Mouse (Mus musculus) erythroblast, adult 5-6 weeks (primary cell): Measurements from ENCODE around the gene Heatr9. TPM values are rescaled to one million over a fixed set of nuclear protein-coding genes. Genes with fewer than 3 reads are reported as not detected.
"Not testable (repeated sequence)": the region's sequence is repeated elsewhere in the genome, so short reads cannot be mapped to it uniquely, and the experiment has no call there.

ENCODE experiments used
- ATAC-seq: replicated peaks from 2 replicates; pipeline ENCODE4 v1.8.0; 2016; ENCODE audit warnings: moderate number of reproducible peaks, mild to moderate bottlenecking, moderate TSS enrichment, inconsistent platforms; ENCODE audit not compliant: poor library complexity, low FRiP score, severe bottlenecking
- total RNA-seq, 2 experiments: library from RNA; stranded (forward) in 1 of 2; stranded (reverse) in 1 of 2; fragments of 150-400 nt in 1 of 2; fragments of 200-764, 138-1000 nt in 1 of 2; gene quantifications; 2 replicates each; pipeline versions ENCODE4 v1.2.3 to v1.2.4; 2015 to 2017; ENCODE audit warnings: low replicate concordance in 2 of 2

The Heatr9 gene
- total RNA-seq (2015; ENCODE audit: low replicate concordance) (not detected in 2 replicates), total RNA-seq (2017; ENCODE audit: low replicate concordance) (not detected in 2 replicates)

- no peak for ATAC-seq
These were observed at the start of gene Heatr9 for GRCm38 (mm10) chr11:83522075-83522474. Gene Heatr9 (minus strand): TSS chr11:83522175.

GRCm38 (mm10) chr11:83570189-83570588, 48.2 kb upstream of the Heatr9 start:
- ATAC-seq = no peak

GRCm38 (mm10) chr11:83569249-83569648, 47.3 kb upstream of the Heatr9 start:
- ATAC-seq = no peak

GRCm38 (mm10) chr11:83568786-83569185, 46.8 kb upstream of the Heatr9 start:
- no peak; the same call in 1 of the 2 replicates for ATAC-seq

- ATAC-seq = no peak
These were observed 46.1 kb upstream of the Heatr9 start for GRCm38 (mm10) chr11:83568061-83568460.

GRCm38 (mm10) chr11:83567311-83567710, 45.3 kb upstream of the Heatr9 start:
- no peak for ATAC-seq

GRCm38 (mm10) chr11:83566617-83567016, 44.6 kb upstream of the Heatr9 start:
- ATAC-seq = no peak

GRCm38 (mm10) chr11:83563754-83564153, 41.8 kb upstream of the Heatr9 start:
- no peak for ATAC-seq

GRCm38 (mm10) chr11:83562311-83562887, 40.4 kb upstream of the Heatr9 start:
- no peak for ATAC-seq

- ATAC-seq = no peak
These were observed 38.4 kb upstream of the Heatr9 start for GRCm38 (mm10) chr11:83560405-83560804.

- no peak for ATAC-seq
These were observed 35.1 kb upstream of the Heatr9 start for GRCm38 (mm10) chr11:83557074-83557473.

- ATAC-seq = no peak; the same call in 1 of the 2 replicates
These were observed 34.3 kb upstream of the Heatr9 start for GRCm38 (mm10) chr11:83556085-83556781.

GRCm38 (mm10) chr11:83551668-83552067, 29.7 kb upstream of the Heatr9 start:
- no peak for ATAC-seq

GRCm38 (mm10) chr11:83551037-83551436, 29.1 kb upstream of the Heatr9 start:
- ATAC-seq = not testable (repeated sequence)

GRCm38 (mm10) chr11:83550186-83550632, 28.2 kb upstream of the Heatr9 start:
- no peak for ATAC-seq

- ATAC-seq = no peak
These were observed 22.2 kb upstream of the Heatr9 start for GRCm38 (mm10) chr11:83544214-83544613.

- ATAC-seq = no peak
These were observed 19.4 kb upstream of the Heatr9 start for GRCm38 (mm10) chr11:83541415-83541814.

- no peak for ATAC-seq
These were observed 19.0 kb upstream of the Heatr9 start for GRCm38 (mm10) chr11:83540931-83541330.

GRCm38 (mm10) chr11:83538705-83539314, 16.8 kb upstream of the Heatr9 start:
- no peak for ATAC-seq

- no peak for ATAC-seq
These were observed 14.9 kb upstream of the Heatr9 start for GRCm38 (mm10) chr11:83536831-83537230.
